Mouse (Mus musculus) ovary, postnatal 14 days (tissue): ENCODE measurements around the gene Pramef8.
A peak's percentile ranks its signal among the peaks of the same experiment; 100 is the strongest.
"Not testable (repeated sequence)": the region's sequence is repeated elsewhere in the genome, so short reads cannot be mapped to it uniquely, and the experiment has no call there.

Experiments
- DNase-seq: peaks from one replicate; pipeline ENCODE4 v3.0.0; 2022; ENCODE audit warnings: low spot score

The Pramef8 gene

DNA sequence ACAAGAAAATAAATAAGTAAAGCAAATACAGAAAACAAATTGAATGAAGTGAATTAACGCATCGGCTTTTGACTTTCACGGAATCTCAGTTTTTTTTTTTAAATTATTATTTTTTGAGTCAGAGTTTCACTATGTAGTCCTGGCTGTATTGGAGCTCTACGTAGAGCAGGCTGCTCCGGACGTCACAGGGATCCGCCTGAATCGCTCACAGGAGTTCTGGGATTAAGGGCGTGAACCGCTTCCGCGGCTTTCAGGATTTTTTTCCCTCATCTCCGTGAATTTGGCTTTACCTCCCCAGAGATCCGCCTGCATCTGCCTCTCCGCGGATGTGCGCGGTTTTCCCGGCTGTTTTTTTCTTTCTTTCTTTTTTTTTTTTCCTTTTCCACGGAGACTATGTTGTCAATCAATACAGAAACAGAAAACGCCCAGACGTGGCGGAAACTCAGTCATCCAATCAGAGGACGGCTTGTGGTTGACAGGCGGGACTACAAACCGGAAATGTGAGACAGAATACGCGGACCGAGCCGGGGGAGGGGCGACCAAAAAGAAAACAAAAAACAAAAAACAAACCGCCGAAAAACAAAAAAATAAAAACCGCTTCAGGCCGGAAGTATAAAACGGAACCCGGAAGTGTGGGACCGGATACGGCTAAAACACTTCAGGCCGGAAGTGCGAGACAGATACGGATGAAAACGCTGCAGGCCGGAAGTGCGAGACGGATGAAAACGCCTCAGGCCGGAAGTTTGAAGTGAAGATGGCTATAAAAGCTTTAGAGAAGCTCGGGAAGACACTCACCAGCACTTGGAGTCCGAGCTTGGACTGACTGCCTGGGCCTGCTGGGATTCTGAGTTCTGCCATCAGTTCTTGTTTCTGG, at the start of gene Pramef8:
Pramef8 (plus strand) TSS at position 208 of the 874 bp plus-strand sequence.
- DNase-seq, result peak; percentile 79

DNA sequence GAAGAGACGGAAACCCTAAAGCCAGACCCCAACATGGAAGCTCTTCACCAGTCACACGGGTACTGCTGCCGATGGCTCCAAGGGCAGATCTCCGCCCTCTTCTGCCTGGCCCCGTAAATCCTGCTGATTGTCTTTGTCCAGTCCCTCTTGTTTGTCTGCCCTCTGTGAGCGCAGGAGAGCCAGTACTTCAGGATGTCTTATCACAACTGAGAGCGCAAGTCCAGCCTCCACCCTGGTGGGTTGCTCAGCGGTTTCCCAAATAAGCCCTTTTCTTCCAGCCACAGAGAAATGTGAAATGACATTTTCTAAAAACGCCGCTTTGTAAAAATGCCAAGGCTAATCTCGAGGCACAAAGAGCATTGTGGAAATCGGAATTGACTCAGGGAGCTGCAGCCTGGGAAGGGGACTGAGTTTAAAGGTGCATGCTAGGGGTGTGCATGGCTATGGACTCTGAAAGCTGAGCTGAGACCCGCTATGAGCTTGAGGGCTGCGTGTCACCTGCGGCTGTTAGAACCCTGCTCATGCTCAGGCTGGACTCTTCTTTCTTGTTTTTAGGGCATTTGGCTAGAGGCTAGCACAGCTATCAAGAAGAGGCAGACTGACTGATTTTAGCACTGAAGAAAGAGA, 45.7 kb upstream of the Pramef8 start:
- DNase-seq, result no peak

DNA sequence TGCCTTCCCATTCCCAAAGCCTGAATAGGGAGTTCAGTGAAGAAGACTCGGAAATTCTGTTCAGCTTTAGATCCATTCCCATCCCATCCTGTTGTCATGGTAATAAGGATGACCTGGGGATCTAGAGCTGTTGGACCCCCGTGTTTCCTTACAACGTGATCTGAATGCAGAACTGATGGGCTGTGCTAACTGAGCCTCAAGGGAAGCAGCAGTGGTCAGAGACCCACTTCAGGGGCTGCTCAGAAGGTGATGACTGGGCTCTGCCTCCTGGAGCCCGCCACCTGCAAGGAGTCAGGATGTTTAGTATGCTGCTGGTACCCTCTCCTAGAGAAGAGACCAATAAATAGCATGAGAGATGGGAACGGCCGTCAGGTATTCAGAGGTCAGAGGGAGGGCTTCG, 32.7 kb upstream of the Pramef8 start:
- DNase-seq, result no peak

DNA sequence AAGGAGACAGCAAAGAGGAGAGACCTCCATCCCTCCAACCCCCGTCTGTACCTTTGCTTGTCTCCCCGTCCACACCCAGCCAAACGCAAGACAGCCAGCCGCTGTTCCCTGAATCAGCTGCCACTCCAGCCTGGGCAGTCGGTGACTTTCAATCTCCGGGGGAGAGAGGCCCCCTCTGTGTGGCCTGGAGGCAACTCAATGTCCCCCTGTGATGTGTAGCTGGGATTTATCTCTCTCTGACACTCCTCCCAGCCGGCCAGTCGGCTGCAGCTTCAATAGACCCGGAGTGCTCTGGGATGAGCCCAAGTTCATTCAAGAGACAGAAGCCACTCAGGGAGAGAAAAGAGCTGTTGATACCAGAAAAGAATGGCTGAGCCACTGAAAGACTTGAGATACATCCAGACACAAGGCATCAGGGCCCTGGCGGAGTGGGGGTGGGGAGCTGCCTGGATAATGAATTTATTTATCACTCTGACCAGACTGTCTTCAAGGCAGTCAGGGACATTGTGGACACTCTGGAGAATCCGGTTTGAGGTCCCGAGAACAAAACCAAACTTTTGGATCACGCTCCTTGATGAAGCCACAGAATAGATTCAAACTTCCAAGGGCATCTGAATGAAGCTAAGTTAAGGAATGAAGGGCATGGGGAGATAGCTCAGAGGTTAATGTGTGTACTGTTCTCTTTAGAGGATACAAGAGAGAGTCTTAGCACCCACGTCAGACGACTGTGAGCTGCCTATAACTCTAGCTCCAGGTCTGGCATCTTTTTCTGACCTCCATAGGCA, 32.1 kb upstream of the Pramef8 start:
- no peak for DNase-seq

DNA sequence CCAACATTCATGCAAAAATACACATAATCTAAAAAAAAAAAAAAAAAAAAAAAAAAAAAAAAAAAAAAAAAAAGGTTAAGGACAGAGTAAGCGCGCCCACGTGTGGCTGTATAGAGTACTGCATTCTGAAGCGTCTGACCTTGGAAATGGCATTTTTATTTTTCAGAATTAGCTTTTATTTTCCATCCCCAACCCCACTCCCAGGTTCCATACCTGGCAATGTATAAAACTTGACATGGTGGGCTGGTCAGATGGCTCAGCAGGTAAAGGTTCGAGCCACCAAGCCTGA, 31.6 kb upstream of the Pramef8 start:
- DNase-seq, result peak; percentile 39

DNA sequence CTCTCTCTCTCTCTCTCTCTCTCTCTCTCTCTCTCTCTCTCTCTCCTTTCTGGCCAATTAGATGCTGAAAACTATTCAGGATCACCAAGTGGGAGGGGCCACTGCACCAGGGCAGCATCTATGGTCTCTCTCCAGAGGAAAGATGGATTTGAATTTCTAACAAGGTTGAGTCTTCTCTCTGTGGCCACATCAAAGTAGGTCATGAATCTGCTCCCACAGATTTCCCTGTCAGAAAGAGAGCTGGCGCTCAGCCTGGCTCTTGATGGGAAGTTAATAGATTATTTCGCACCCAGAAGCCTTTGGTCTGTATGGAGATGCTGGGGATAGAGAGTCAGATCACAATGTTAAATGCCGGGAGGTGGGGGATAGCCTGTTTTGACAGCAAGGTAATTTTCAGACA, 30.1 kb upstream of the Pramef8 start:
- DNase-seq, result no peak

DNA sequence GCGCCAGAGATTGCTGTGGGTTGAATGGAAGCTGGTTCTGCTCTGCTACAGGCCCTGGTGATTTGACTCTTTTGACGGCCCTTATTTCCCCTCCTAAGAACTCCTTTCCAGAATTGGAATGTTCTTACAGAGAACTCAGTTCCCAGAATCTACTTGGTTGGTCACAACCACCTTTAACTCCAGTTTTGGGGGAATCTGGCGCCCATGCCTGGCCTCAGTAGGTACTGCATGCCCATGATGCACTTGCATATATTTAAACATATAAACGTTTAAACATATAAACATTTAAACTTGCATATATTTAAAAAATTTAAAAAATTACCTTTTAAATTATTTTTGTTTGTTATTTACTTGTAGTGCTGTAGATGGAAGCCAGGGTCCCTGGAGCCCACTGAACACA, 28.6 kb upstream of the Pramef8 start:
- DNase-seq, result no peak

DNA sequence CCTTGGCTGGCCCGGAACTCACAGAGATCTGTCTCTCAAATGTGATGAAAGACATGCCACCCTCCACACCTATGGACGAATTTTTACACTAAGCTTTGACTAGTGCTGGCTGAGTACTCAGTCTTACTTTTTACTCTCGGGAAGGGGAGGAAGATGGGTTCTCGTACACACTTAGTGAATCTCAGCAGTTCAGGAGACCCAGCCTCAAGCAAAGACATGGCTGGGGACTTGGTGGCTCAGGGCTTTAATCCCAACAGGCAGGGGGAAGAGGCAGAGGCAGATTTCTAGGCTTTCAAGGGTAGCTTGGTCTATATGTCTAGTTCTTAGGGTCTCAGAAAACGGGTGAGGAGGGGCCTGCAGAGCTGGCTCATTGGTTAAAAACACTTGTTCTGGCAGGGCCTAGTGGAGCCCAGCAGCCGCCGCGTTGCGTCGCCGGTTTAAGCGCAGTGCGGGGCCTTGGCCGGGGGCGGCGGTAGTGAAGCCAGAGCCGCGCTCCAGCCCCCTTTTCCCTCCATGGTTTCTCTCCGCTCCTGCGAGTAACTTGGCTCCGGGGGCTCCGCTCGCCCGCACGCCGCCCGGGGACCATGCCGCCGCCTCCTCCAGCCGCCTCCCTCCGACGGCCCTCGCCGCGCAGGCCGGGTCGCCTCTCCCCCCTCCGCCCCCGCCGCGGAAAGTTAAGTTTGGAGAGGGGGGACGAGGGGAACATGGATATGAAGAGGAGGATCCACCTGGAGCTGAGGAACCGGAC, 23.1 kb upstream of the Pramef8 start:
- DNase-seq, result peak; percentile 20

DNA sequence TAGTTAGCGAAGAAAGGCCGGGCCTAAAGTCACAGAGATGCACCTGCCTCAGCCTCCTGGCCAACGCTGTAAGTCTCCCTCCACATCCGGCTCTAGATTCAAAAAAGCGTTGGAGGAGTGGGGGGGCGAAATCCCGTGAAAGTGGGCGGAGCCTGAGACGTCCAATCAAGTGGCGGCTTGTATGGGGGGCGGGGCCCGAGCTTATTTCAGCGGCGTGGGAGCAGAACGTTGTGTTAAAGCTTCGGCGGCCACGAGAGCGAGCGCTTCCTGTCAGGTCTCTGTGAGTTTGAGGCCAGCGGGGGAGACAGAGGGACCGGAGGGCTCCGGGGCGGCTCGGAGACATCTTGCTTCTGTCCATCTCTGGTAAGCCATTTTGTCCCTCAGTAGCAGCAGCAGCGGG, 18.0 kb upstream of the Pramef8 start, which contains the start of gene Pramel1:
Pramel1 (plus strand) TSS at position 248 of the 400 bp plus-strand sequence.
- no peak for DNase-seq

DNA sequence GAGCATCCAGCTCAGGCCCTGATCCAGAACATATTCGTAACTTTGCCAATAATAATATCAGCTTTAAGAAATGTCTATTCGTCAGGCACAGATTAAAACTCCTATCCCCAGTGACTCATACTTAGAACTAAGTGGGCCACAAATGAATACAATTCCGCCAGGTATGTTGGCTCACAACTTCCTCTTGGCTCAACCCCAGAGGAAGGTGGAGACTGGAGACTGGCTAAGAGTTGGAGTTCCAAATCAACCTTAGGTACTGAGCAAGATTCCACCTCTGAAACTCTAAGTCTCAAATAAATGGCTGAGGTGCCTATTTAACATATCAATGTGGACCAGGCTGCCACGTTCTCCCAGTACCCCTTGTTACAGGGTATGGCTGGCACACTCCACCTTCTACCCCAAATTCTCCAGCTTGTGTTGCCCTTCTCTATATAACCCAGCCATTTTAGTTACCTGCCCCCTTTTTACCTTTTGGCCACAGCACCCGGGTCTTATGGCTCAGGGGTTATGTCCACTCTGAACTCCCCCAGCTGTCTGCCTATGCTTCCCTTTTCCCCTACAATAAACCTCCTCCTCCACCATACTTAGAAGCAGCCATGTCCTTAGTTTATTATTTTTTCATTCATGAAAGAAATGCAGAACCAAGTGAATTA, 534 bp upstream of the Pramef8 start:
- peak; percentile 10 for DNase-seq

DNA sequence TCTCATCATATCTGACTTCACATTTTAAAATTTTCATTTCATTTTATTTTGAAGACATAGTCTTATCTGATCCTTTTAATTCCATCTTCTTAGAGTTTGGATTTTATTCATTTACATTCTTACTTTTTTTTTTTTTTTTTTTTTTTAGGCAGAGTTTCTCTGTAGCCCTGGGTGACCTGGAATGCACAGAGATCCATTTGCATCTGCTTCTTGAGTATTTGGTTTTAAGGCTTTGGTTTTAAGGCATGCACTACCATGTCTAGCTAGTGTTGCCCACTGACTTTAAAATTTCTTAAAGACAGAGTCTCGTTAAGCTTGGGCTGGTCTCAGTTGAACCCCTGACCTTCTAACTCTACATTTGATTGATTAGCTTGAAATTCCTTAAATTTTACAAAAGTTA, 1.4 kb downstream of the Pramef8 start:
- no peak for DNase-seq

DNA sequence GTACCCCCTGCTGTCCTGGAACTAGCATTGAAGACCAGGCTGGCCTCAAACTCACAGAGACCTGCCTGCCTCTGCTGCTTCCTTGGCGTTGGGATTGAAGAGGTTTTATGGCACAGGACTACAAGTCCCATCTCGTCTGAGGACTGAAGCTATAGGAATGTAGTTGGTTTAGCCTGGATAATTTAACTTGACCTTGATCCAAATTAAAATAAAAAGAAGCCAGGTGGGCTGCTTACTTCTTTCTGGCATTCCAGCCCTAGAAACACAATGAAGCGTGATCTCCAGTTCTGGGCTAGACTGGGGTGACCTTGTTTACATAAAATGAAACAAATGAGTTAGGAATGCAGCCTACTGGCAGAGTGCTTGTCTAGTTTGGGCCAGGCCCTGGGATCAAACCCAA, 1.9 kb downstream of the Pramef8 start:
- no peak for DNase-seq

DNA sequence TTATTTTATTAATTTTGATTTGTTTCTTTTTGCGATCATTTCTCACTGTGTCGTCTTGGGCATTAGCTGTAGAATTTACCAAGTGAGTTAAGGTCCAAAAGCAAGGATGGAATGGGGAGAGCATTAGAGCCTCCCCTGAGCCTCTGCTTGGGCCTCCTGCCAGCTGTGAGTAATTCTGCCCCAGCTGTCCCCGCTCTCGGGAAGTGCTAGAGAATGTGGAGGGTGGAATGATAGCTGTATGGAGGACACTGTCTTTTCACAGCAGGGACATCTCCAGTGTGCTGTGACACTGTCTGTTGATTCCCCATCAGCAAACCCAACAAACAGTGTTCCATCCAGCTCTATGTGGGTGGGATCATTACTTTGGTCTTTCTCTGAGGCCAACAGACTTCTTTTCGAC, 14.5 kb downstream of the Pramef8 start:
- not testable (repeated sequence) for DNase-seq

DNA sequence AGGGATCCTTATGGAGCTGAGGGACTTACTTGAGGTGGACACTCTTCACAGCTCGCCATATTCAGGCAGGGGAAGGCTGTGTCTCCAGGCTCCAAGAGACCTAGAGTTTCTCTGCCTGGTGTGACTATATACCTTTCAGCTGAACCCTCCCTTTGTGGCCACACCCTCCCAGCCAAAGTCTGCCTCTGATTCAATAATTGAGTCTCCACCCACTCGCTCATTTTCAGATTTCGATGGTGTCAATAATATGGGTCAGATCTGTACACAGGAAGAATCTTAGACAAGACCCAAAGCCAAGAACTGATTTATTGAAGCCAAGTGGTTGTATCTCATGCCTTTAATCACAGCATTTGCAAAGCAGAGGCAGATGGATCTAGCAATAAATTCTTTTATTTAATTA, 38.0 kb downstream of the Pramef8 start, which contains the start of gene Oog4:
Oog4 (minus strand) TSS at position 101 of the 400 bp plus-strand sequence.
- DNase-seq, result no peak
